Mouse (Mus musculus) limb, embryonic 12.5 days (tissue): ENCODE data around the gene Tcirg1. TPM values are rescaled to one million over a fixed set of nuclear protein-coding genes. Genes with fewer than 3 reads are reported as not detected.

Experiments used
- ATAC-seq: fragments of 200-750 bp; cut with Nextera tagmentation; 2 replicates; pipeline ENCODE4 v1.8.0; 2017; ENCODE audit warnings: low read depth, moderate TSS enrichment; ENCODE audit not compliant: insufficient number of reproducible peaks, insufficient read depth, low FRiP score, low TSS enrichment
- H3K27ac ChIP-seq: fragments of 300-500 bp; sonication (generic); 2 replicates; pipeline ENCODE4 v1.5.1; 2016; ENCODE audit warnings: mild to moderate bottlenecking, moderate library complexity
- H3K27me3 ChIP-seq: fragments of 300-500 bp; sonication (generic); 2 replicates; pipeline ENCODE4 v1.6.1; 2016; ENCODE audit warnings: mild to moderate bottlenecking, moderate library complexity
- H3K36me3 ChIP-seq: fragments of 300-500 bp; sonication (generic); 2 replicates; pipeline ENCODE4 v1.6.1; 2016; ENCODE audit warnings: mild to moderate bottlenecking, moderate library complexity
- H3K4me1 ChIP-seq: fragments of 300-500 bp; sonication (generic); replicated peaks from 2 replicates; pipeline ENCODE4 v1.6.1; 2016
- H3K4me2 ChIP-seq: fragments of 300-500 bp; sonication (generic); 2 replicates; pipeline ENCODE4 v1.6.1; 2016; ENCODE audit warnings: mild to moderate bottlenecking, moderate library complexity
- H3K4me3 ChIP-seq: fragments of 300-500 bp; sonication (generic); replicated peaks from 2 replicates; pipeline ENCODE4 v1.5.1; 2016; ENCODE audit warnings: mild to moderate bottlenecking
- H3K9ac ChIP-seq: fragments of 300-500 bp; sonication (generic); replicated peaks from 2 replicates; pipeline ENCODE4 v1.6.1; 2016; ENCODE audit warnings: mild to moderate bottlenecking, moderate library complexity
- H3K9me3 ChIP-seq: fragments of 300-500 bp; sonication (generic); 2 replicates; pipeline ENCODE4 v1.6.1; 2016; ENCODE audit warnings: mild to moderate bottlenecking, moderate library complexity
- WGBS: fragments of 180-500 bp; shearing (Covaris S2); methylation state at CpG from one replicate; pipeline ENCODE4 v1.1.7; 2016; 5-methylcytosine and 5-hydroxymethylcytosine counted together
- polyA plus RNA-seq: library from polyadenylated mRNA; unstranded; fragments of >200 nt; fragmentation: Nextera tagmentation; extraction: Ambion mirVana; gene quantifications from 2 replicates; pipeline ENCODE4 v1.2.1, GENCODE M21; 2016

The Tcirg1 gene
- polyA plus RNA-seq, 1 experiment from 2014 or later: 47.0 TPM

- Histone ChIP-seq H3K9ac (no peak overlapping the region), H3K4me2 (no peak overlapping the region), H3K36me3 (no peaks in the 10 kb centered on the region), H3K4me3 (no peak overlapping the region), H3K27ac (no peak overlapping the region), H3K9me3 (no peaks in the 10 kb centered on the region), H3K27me3 (peaks cover 16% of the 10 kb centered on the region), H3K4me1 (no peaks in the 10 kb centered on the region)
- 73% methylated on average over 7 of the region's 7 CpGs for WGBS
- no peak for ATAC-seq
Observed at GRCm38 (mm10) chr19:3942315-3942714, 35.4 kb upstream of the Tcirg1 start.

GRCm38 (mm10) chr19:3935896-3936850, 29.2 kb upstream of the Tcirg1 start:
- Histone ChIP-seq H3K9me3 (no peaks in the 10 kb centered on the region), H3K4me3 (peak overlapping the region; percentile 50), H3K36me3 (no peaks in the 10 kb centered on the region), H3K4me2 (peak overlapping the region; percentile 87), H3K27me3 (peaks cover 12% of the 10 kb centered on the region; the same call in 1 of the 2 replicates), H3K27ac (no peak overlapping the region), H3K9ac (peak overlapping the region; percentile 56), H3K4me1 (peaks cover 12% of the 10 kb centered on the region)
- no peak for ATAC-seq
- WGBS: 9% methylated on average over 22 of the region's 22 CpGs

- H3K27me3 ChIP-seq: peaks cover 12% of the 10 kb centered on the region; the same call in 1 of the 2 replicates
- H3K4me3 ChIP-seq: peak within 1 kb of the TSS; percentile 50
- H3K4me2 ChIP-seq: peak within 1 kb of the TSS; percentile 87
- ATAC-seq: peak; percentile 86
- H3K36me3 ChIP-seq: no peaks in the 10 kb centered on the region
- H3K9ac ChIP-seq: peak within 1 kb of the TSS; percentile 56
- peaks cover 12% of the 10 kb centered on the region for H3K4me1 ChIP-seq
- no peaks in the 10 kb centered on the region for H3K9me3 ChIP-seq
- 5% methylated on average over 42 of the region's 42 CpGs for WGBS
- no peak within 1 kb of the TSS for H3K27ac ChIP-seq
Observed at GRCm38 (mm10) chr19:3935032-3935895, 28.3 kb upstream of the Tcirg1 start, which contains the start of gene Unc93b1. Gene Unc93b1, plus strand, starts transcription at chr19:3935186.

- Histone ChIP-seq H3K36me3 (no peaks in the 10 kb centered on the region), H3K4me2 (no peak overlapping the region), H3K27me3 (peaks cover 7% of the 10 kb centered on the region; the same call in 1 of the 2 replicates), H3K4me1 (peaks cover 19% of the 10 kb centered on the region), H3K9me3 (no peaks in the 10 kb centered on the region), H3K27ac (no peak overlapping the region), H3K9ac (no peak overlapping the region), H3K4me3 (no peak overlapping the region)
- 91% methylated on average over 9 of the region's 9 CpGs for WGBS
- no peak for ATAC-seq
Observed at GRCm38 (mm10) chr19:3931716-3932115, 24.8 kb upstream of the Tcirg1 start.

DNA sequence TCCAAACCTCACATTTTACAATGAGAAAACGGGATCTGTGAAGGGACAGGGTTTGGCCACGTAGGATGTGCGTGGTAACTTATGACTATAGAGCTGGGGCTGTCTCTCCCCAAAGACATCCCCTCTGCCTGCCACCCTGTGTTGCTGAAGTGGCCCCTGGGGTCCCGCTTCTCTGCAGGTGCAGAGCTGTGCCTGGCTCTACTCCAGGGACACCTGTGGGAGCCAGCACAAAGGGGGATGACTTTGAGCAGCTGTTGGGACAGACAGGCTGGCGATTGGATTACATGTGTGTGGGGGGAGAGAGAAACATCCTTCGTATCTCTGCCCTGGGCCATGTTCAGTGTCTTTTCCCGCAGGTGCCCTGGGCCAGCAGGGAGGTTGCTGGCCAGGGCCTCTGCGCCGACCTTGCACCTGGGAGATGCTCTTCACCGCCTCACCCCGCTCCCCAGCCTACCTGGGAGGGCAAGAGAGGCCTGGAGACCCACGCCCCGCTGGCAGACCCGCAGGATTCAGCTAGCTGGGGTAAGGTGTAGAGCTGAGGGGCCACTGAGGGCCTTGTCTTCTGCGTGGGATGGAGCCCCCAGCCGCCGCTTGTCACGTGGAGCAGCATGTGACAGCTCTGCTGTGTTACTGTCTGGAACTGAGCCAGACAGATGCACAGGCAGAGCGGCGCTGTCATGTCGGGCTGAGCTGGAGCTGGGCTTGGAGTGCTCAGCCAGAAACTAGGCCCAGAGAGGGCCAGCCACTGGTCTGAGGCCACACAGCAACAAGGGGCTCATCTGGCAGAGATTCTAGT, 23.5 kb upstream of the Tcirg1 start:
- Histone ChIP-seq H3K9me3 (no peaks in the 10 kb centered on the region), H3K27ac (no peak overlapping the region), H3K4me2 (no peak overlapping the region), H3K4me3 (no peak overlapping the region), H3K36me3 (no peaks in the 10 kb centered on the region), H3K4me1 (peaks cover 10% of the 10 kb centered on the region), H3K9ac (0 out of 2 replicates have a peak overlapping the region, but pooled peaks have one; percentile 4), H3K27me3 (no peaks in the 10 kb centered on the region)
- WGBS: 80% methylated on average over 21 of the region's 21 CpGs
- ATAC-seq: no peak

GRCm38 (mm10) chr19:3929211-3929941, 22.4 kb upstream of the Tcirg1 start, which contains the start of gene Aldh3b1:
Gene Aldh3b1, minus strand, starts transcription at chr19:3929808.
- Histone ChIP-seq H3K9me3 (no peaks in the 10 kb centered on the region), H3K27me3 (no peaks in the 10 kb centered on the region), H3K9ac (0 out of 2 replicates have a peak within 1 kb of the TSS, but pooled peaks have one; percentile 4), H3K4me3 (no peak within 1 kb of the TSS), H3K36me3 (no peaks in the 10 kb centered on the region), H3K27ac (peak within 1 kb of the TSS; percentile 69), H3K4me1 (peaks cover 7% of the 10 kb centered on the region), H3K4me2 (no peak within 1 kb of the TSS)
- 69% methylated on average over 12 of the region's 12 CpGs for WGBS
- no peak for ATAC-seq

GRCm38 (mm10) chr19:3928779-3929178, 21.8 kb upstream of the Tcirg1 start:
- Histone ChIP-seq H3K36me3 (no peaks in the 10 kb centered on the region), H3K27me3 (no peaks in the 10 kb centered on the region), H3K27ac (no peak overlapping the region; the same call in 1 of the 2 replicates), H3K4me3 (no peak overlapping the region), H3K4me2 (no peak overlapping the region), H3K9me3 (no peaks in the 10 kb centered on the region), H3K9ac (no peak overlapping the region), H3K4me1 (peaks cover 7% of the 10 kb centered on the region)
- no peak for ATAC-seq
- WGBS: 79% methylated on average over 4 of the region's 4 CpGs

GRCm38 (mm10) chr19:3927989-3928388, 21.1 kb upstream of the Tcirg1 start:
- no peak for ATAC-seq
- H3K36me3 ChIP-seq: no peaks in the 10 kb centered on the region
- 85% methylated on average over 4 of the region's 4 CpGs for WGBS
- no peak overlapping the region for H3K27ac ChIP-seq
- no peaks in the 10 kb centered on the region for H3K9me3 ChIP-seq
- no peak overlapping the region for H3K9ac ChIP-seq
- no peak overlapping the region for H3K4me3 ChIP-seq
- no peak overlapping the region for H3K4me2 ChIP-seq
- H3K4me1 ChIP-seq: peaks cover 7% of the 10 kb centered on the region
- no peaks in the 10 kb centered on the region for H3K27me3 ChIP-seq

GRCm38 (mm10) chr19:3926685-3927084, 19.8 kb upstream of the Tcirg1 start:
- Histone ChIP-seq H3K27me3 (no peaks in the 10 kb centered on the region), H3K4me3 (no peak overlapping the region), H3K4me1 (peaks cover 7% of the 10 kb centered on the region), H3K27ac (no peak overlapping the region), H3K9ac (no peak overlapping the region), H3K9me3 (no peaks in the 10 kb centered on the region), H3K36me3 (no peaks in the 10 kb centered on the region), H3K4me2 (no peak overlapping the region)
- 69% methylated on average over 6 of the region's 6 CpGs for WGBS
- no peak for ATAC-seq

- Histone ChIP-seq H3K36me3 (no peaks in the 10 kb centered on the region), H3K4me1 (peaks cover 7% of the 10 kb centered on the region), H3K4me3 (no peak overlapping the region), H3K9ac (no peak overlapping the region), H3K9me3 (no peaks in the 10 kb centered on the region), H3K4me2 (no peak overlapping the region), H3K27me3 (no peaks in the 10 kb centered on the region), H3K27ac (no peak overlapping the region)
- WGBS: 62% methylated on average over 3 of the region's 3 CpGs
- ATAC-seq: no peak
Observed at GRCm38 (mm10) chr19:3926279-3926678, 19.3 kb upstream of the Tcirg1 start.
